Mouse (Mus musculus) R1 (cell line): Measurements from ENCODE around the gene Adamts13.

Experiments
- DNase-seq: peaks from one replicate; pipeline ENCODE4 v3.0.0-alpha.2; 2018; ENCODE audit warnings: low read depth, low spot score

The Adamts13 gene

DNA sequence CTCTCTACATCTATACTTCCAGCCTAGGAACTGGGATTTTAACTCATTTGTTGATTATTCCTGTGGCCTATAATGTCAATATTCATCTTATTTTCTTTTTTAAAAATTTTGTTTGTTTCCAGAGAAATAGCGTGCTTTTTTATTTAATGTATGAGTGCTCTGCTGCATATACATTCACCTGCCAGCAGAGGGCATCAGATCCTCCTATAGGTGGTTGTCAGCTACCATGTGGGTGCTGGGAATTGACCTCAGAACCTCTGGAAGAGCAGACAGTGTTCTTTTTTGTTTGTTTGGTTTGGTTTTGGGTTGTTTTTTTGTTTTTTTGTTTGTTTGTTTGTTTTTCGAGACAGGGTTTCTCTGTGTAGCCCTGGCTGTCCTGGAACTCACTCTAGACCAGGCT, 6.0 kb upstream of the Adamts13 start:
- peak; percentile 64 for DNase-seq

DNA sequence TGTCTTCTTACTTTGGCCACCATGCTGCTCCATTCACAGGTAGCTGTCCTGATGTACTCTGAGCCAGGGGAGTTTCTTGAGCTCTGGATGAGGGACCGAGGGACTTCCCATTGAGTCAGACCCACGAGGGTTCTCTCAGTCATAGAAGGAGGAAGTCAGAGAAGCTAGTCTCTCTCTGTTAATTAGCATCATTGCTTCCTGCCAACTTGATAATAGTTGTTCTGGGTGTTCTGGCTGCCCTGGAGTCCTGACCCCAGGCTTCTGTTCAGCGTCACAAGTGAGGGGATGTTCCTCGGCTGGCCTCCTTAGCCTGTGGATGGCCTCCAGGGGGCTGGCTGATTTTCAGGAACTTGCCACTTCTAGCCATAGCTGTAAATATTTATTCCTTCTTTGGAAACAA, 744 bp downstream of the Adamts13 start:
- DNase-seq = no peak

DNA sequence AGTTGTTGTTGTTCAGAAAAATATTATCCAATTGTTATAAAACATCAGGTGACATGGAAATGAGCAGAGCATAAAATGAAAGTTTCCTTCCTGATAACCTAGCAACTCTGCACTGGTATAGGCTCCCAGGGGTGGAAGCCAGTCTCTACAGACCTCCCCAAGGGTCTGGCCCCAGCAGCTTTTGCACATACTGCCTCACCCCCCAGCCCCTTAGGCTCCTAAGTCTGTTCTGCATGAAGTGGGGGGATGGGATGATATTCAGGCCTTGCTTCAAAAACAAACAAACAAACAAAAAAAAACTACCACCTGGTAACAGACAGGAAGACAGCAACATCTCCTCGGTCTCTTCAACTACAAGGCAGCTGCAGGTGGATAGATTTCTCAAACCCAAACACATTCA, 7.1 kb downstream of the Adamts13 start:
- DNase-seq = no peak

DNA sequence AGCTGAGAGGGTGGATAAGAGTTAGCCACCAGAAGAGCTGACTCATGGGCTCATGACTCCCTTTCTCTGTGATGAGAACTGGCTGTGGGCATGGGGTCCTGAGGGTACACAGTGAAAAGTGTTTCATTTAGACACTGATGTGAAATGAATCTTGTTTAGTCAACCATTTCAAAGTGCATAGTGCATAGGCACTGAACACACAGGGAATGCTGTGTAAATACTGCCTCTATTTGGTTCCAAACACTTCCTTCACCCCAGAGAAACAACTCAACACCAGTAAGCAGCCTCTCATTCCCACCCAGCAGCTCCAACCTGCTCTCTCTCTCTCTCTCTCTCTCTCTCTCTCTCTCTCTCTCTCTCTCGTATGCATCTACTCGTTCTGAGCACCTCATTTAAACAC, 11.0 kb downstream of the Adamts13 start:
- DNase-seq = no peak

DNA sequence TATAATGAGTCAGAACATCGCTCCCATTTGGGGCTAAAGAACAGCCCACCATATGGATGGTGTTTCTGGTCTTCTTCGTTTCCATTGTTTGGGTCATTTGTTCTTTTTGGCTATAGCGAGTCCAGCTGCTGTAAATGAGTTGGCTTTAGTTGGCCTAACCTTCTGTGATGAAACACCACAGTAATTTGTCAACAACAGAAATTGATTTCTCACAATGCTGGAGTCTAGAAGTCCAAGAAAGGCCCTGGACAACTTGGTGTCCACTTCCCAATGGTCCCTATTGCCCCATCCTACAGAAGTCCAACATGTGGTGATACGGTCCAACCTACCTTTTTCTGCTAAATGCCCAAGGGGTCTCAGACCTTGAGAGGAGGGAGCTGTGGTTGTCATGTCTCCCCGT, 11.4 kb downstream of the Adamts13 start:
- DNase-seq = no peak

DNA sequence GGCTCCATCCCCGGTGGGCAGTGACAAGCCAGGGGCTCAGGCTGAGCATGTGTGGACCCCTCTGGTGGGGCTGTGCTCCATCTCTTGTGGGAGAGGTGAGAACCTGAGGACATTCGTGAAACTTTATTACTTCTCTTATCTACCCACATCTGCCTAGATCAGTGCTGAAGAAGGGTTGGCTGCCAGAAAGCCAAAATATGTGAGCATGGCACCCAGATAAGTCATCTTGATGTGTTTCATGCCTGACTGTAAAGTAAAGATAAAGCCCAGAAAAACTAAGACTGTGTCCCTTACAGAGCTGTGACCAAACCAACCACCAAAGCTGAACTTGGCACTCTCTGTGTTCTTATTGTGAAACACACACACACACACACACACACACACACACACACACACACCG, 20.7 kb downstream of the Adamts13 start:
- no peak for DNase-seq

DNA sequence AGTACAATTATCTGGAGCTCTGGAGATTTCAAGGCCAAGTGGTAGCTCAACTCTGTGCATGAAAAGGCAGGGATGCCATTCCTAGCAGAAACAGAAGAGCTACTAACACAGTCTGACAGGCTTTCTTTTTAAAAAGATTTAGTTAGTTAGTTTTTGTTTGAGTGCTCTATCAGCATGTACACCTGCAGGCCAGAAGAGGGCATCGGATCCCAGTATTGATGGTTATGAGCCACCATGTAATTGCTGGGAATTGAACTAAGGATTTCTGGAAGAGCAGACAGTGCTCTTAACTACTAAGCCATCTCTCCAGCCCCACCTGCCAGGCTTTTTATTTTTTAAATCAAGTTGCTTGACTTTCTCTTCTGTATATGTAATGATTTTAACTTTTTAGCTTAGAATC, 24.3 kb downstream of the Adamts13 start:
- DNase-seq = peak; percentile 35

DNA sequence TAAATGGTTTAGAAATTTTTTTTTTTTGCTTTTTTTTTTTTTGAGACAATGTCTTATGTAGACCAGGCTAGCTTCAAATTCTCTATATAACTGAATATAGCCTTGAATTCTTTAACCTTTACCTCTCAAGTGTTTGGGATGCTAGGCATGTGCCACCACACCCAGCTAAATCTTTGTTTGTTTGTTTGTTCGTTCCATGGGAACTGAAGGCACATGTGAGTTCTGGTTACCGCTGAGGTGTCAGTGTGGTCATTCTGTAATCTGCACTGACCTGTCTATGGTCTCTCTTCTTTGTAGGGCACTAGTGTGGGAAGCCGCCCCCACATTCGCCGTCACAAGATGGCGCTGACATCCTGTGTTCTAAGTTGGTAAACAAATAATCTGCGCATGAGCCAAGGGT, 24.8 kb downstream of the Adamts13 start:
- no peak for DNase-seq

DNA sequence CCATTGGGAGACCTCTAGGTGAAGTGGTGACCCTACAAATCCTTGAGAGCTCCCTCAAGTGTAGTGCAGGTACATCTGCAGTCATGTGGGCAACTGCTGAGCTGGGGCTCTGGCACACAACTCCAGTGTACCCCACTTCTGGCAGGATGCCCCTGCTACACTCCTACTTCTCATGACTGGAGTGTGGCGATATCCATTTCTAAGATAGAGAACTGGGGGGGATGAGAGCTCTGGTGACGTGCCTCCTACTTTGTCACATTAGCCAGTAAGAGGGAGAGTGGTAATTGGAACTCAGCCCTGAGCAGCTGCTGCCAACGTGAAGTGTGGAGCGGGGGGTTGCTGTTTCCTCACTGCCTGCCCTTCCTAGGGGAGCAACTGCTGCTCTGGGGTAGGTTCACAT, 33.0 kb downstream of the Adamts13 start:
- DNase-seq = no peak

DNA sequence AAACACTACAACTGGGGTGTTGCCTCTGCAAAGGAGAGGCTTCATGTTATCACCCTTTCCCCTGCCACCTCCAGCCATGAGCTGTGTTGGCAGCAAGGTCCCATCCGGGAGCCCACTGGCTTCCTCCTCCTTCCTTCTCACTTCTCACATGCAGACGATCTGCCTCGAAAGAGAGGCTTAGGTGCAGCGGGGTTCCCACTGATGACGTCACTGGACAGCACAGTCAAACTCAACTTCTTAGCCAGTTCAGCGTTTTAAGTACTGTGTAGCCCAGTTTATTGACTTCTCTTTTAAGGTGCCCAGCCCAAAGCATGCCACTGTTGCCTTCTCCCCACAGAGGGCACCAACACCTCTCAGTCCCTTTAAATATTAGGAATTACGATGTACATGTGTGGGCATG, 34.5 kb downstream of the Adamts13 start:
- DNase-seq = peak; percentile 17

DNA sequence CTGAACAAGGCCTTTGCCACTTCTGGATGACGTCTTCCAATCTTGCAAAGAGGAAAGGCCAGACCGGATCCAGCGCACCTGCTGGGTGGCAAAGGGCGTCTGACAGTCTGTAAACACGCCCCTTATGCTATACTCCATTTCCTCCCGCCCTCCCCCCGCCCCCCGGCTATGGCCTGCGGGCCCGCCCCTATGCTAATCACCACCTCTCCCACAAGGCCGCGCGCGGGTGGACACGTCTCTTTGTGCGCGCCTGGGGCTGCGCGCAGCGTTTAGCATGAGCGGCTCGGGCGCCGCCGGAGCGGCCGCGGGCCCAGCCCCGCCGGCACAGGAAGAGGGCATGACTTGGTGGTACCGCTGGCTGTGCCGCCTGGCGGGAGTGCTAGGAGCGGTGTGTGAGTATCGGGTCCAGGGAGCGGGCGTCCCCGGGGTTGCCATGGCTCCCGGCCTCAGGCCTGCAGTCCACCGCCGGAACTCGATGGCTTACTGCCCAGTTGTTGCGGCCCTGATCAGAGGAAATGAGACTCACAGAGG, 36.6 kb downstream of the Adamts13 start, which contains the start of gene Cacfd1:
TSS of gene Cacfd1 (plus strand) at position 213 of the 531 bp plus-strand sequence.
- peak; percentile 93 for DNase-seq

DNA sequence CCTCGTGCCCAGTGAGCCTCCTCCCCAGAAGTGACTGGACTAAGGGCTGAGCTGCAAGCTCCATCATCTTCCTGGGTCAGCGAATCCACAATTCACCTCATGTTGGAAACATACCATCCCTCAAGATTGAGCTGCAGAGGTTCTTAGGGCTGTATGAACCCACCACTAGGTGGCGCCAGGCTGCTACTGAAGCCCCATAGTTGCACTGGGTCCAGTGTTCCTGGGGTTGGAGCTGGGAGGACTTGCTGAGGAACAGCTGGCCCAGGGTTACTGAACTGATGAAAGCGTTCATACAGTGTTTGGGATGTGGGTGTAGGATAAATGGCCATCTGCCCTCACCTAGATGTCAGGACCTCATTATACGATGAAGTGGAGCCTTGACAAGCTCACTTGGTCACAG, 44.6 kb downstream of the Adamts13 start:
- peak; percentile 70 for DNase-seq

DNA sequence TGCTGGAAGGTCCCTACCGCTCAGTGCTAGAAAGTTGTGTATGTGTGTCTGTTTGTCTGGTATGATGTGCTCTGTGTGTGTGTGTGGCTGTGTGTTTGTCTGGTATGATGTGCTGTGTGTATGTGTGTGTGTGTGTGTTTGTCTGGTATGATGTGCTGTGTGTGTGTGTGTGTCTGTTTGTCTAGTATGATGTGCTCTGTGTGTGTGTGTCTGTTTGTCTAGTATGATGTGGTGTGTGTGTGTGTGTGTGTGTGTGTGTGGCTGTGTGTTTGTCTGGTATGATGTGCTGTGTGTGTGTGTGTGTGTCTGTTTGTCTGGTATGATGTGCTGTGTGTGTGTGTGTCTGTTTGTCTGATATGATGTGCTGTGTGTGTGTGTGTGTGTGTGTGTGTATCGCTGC, 46.3 kb downstream of the Adamts13 start:
- DNase-seq = no peak

DNA sequence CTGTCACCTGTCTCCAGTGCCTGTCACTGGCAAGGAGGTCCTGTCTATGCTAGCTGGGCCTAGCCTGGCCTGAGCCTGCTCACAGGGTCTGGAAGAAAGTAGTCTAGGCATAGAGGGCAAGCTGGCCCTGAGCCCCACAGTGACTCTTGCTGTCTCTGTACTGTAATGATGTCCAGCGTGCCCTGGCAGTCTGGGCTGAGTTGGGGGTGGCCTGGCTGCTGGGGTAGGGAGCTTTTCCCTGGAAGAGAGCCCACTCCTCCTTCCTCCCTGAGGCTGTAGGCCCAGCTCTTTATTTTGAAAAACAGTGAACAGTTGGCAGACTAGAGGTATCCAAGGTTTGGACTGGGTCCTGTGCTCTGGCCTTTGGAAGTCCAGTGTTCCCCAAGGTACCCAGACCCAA, 47.9 kb downstream of the Adamts13 start:
- DNase-seq = no peak

DNA sequence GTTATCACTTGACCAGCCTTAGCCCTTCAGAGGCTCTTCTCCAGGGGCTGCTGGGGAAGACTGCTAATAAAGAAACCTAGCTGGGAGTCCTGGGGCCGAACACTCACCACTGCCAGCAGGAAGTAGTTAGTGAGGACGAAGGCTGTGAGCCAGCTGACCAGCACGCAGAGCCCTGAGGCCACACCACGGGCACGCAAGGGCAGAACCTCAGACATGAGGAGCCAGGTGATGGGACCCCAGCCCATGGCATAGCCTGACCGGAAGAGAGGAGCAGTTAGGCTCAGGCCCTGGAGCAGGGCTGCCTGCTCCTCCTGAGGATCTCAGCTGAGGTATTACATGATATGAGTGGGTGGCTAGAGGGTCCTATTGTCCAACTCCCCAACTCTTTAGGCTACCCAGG, 49.4 kb downstream of the Adamts13 start:
- DNase-seq = no peak

DNA sequence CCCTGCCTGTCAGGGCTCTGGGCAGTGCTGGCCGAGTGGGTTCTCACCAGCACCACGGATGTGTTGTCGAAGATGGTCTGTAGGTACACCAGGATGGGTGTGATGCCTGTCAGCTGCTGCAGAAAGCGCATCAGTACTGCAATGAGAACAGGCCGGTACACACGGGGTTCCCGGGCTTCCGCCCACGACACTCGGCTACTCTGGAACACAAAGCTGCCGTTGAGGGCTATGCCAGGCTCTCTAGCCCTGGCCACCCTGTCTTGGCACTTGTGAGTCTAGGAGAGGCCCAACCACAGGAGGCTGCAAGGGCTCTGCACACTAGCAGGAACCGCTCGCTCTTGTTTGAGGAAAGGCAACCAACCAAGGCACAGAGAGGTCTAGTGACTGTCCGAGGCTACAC, 50.9 kb downstream of the Adamts13 start:
- DNase-seq = no peak

DNA sequence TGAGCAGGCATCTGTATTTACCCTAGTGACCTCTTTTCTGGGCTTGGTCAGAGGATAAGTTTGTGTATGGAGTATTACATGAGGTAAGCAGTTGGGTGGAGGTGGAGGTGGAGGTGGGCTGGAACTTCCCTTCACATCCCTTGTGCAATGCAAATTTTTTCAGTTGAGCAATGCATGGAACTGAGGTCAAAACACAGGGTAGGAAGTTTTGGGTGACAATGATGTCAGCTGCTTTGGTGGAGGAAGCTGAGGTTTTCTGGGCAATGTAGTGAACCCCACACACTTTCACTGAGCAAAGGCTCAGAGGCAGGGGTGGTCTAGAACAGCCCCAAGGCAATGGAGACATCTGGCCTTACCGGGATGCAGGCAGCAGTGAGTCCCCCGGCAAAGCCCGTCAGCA, 52.3 kb downstream of the Adamts13 start:
- DNase-seq = no peak

DNA sequence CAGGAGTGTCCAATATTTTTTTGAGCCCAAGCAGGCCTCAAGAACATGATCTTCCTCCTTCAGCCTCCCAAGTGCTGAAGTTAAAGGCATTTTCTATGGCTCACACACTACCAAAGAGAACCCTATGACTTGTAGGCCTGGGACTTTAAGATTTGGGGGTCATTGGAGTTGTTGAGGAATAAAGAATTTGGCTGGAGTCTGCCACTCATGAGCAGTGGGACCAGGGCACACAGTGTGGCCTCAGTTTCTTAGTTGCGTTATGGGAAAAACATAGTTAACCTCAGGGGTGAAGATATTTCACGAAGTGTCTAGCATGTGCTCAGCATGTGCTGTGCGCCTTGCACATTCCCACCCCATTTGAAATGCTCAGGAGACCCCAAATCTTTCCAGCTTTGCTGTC, 53.1 kb downstream of the Adamts13 start:
- no peak for DNase-seq

DNA sequence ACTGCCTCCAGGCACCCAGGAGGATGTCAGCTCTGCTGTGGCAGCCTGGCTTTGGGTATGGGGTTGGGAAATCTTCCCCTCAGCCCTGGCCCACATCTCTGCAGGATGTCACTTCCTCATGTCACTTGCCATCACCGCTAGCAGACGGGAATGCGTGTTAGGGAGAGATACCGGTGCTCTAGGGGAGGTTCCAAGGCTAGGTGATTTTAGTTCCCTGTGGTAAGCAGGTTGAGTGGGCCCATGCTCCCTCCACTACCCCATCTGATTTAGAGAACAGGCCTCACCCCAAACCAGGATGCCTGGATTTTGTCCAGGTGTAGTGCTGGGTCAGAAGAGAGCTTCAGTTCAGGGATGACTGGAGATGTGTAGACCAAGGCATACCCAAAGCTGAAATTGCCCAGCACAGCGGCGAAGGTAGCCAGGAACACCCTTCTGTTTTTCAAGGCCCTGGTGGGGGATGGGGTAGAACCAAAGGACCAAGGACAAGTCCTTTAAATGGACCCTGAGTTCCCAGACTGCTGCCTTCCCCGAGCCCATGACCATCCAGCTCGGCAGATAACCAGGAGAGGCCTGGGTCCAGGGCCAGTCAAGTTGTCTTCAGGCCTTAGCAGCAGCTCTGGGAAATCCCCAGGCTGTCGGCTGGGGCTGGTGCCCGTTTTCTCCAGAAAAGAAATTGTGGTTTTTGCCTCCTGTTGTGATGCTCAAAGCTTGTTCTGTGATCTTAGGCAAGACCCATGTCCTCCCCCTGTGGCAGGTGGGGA, 53.8 kb downstream of the Adamts13 start:
- no peak for DNase-seq

DNA sequence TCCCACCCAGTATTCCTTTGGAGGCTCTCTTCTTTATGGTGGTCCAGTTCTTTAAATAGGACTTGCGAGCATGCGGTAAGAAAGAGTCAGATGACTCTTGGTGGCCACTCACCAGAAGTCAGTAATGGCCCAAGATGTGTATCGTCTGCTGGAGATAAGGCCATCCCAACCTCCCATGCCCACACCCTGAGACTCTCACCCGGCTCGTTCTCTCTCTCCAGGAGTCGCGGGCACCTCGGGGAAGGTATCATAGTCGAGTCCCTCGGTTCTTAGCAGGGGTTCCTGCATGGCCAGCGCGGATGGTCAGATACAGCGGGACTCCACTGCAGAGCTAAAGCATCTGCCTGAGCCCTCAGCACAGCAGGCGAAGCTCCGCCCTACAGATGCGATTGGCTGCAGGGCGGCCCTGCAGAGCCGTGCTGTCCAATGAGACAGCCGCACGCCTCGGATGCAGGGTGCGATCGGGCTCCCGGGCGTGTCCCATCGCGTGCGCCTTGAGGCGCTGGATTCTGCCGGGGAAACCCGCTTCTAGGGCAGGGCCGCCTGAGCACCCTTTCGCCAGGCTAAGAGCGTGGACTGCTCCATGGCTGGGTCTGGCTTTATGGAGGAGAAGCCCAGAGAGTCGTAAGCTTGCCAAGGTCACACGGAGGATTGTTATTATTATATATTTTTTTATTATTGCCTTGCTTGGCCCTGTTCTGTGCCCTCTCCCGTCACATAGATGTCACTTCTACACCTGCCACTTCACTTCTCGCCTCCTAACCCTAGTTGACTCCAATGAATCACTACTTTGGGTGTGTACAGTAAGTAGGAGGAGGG, 54.6 kb downstream of the Adamts13 start, which contains the start of gene Slc2a6:
TSS of gene Slc2a6 (minus strand) at position 381 of the 819 bp plus-strand sequence.
- DNase-seq = peak; percentile 79

DNA sequence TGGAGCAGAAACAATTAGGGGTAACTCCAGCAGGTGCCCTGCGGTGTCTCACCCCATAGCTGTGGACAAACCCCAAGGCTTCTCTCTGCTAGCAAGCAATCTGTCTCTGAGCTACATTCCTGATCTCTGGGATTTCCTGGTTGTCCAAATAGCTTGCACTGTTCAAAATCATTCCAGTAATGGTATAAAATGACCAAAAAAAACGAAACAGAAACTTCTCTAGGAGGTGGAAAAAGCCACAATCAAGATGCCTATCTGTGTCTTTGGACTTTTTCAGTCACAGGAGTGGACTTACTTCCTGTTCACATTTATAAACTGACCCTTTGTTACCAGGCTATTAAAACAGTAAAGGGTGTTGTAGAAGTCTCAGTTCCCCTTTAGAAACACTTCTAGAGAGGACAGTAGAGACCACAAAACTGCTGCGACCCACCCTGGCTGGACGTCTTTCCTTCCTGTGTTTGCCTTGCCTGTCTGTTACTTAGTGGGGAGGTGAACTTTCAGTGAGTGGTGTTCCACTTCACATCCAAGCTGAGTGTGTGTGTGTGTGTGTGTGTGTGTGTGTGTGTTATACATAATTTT, 55.3 kb downstream of the Adamts13 start:
- DNase-seq = no peak

DNA sequence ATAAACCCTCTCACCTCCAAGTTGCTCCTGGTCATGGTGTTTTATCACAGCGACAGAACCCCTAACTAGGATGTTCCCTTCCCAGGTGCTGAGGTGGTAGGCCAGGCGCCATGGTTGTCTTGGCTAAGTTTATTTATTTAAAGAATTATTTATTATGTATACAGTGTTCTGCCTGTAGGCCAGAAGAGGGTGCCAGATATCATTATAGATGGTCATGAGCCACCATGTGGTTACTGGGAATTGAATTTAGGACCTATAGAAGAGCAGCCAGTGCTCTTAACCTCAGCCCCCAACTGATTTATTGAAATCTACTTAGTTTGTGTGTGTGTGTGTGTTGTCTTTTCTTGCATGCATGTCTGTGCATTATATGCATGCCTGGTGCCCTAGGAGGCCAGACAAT, 59.1 kb downstream of the Adamts13 start:
- no peak for DNase-seq
